Mouse (Mus musculus) limb, embryonic 13.5 days (tissue): ENCODE results near the gene Disp3. TPM values are rescaled to one million over a fixed set of nuclear protein-coding genes. Genes with fewer than 3 reads are reported as not detected.
A peak's percentile ranks its signal among the peaks of the same experiment; 100 is the strongest.

Experiments
- ATAC-seq: fragments of 200-750 bp; cut with Nextera tagmentation; 2 replicates; pipeline ENCODE4 v1.8.0; 2017; ENCODE audit warnings: low read depth, moderate number of reproducible peaks, moderate TSS enrichment; ENCODE audit not compliant: low FRiP score
- H3K27ac ChIP-seq: fragments of 300-500 bp; sonication (generic); 2 replicates; pipeline ENCODE4 v1.5.1; 2015; ENCODE audit warnings: inconsistent platforms, mild to moderate bottlenecking, moderate library complexity
- H3K27me3 ChIP-seq: fragments of 300-500 bp; sonication (generic); 2 replicates; pipeline ENCODE4 v1.6.1; 2015; ENCODE audit warnings: mild to moderate bottlenecking, inconsistent platforms
- H3K36me3 ChIP-seq: fragments of 300-500 bp; sonication (generic); 2 replicates; pipeline ENCODE4 v1.6.1; 2015; ENCODE audit warnings: inconsistent platforms, mild to moderate bottlenecking, moderate library complexity
- H3K4me1 ChIP-seq: fragments of 300-500 bp; sonication (generic); 2 replicates; pipeline ENCODE4 v1.6.1; 2015; ENCODE audit warnings: inconsistent platforms
- H3K4me2 ChIP-seq: fragments of 300-500 bp; sonication (generic); replicated peaks from 2 replicates; pipeline ENCODE4 v1.6.1; 2015; ENCODE audit warnings: inconsistent platforms, mild to moderate bottlenecking, moderate library complexity
- H3K4me3 ChIP-seq: fragments of 300-500 bp; sonication (generic); 2 replicates; pipeline ENCODE4 v1.5.1; 2015; ENCODE audit warnings: moderate library complexity, mild to moderate bottlenecking, inconsistent platforms
- H3K9ac ChIP-seq: fragments of 300-500 bp; sonication (generic); 2 replicates; pipeline ENCODE4 v1.6.1; 2015; ENCODE audit warnings: mild to moderate bottlenecking, inconsistent platforms
- H3K9me3 ChIP-seq: fragments of 300-500 bp; sonication (generic); 2 replicates; pipeline ENCODE4 v1.6.1; 2016; ENCODE audit warnings: inconsistent platforms
- WGBS: fragments of 180-500 bp; shearing (Covaris S2); methylation state at CpG from one replicate; pipeline ENCODE4 v1.1.7; 2015; 5-methylcytosine and 5-hydroxymethylcytosine counted together
- polyA plus RNA-seq: library from polyadenylated mRNA; unstranded; fragments of >200 nt; fragmentation: Nextera tagmentation; extraction: Ambion mirVana; gene quantifications from 2 replicates; pipeline ENCODE4 v1.2.1, GENCODE M21; 2015

Disp3 gene
- polyA plus RNA-seq = 0.13 and 0.32 TPM in 2 replicates

DNA sequence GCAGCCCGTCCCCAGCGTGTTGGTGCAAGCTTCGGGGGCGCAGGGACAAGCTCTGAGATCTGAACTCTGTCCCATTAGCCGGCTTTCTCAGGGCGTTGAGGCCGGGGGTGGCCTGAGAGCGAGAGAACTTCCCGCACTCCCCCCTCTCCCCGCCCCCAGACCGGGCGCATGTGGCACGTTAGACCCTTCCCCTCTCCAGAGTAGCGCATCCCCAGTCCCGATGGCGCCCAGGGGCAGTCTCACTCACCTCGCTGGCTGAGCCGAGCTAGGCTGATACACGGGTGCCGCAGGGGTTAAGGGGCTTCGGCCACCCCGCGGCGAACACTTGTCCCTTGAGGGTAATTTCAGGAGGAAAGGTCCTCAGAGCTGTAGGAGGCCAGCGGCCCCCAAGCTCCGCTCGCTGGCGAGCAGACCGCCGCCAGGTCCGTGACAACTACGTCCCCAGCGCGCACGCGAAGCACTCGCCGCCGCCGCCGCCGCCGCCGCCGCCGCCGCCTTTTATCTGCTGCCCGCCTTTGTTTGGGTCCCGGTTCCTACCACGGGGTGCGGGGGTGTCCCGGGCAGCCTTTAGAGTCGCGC is at the start of gene Disp3:
TSS of gene Disp3 (minus strand) at position 490 of the 579 bp plus-strand sequence.
- Histone ChIP-seq H3K4me2 (peak within 1 kb of the TSS; percentile 70), H3K9me3 (no peaks in the 10 kb centered on the region), H3K27me3 (peaks cover 47% of the 10 kb centered on the region), H3K27ac (no peak within 1 kb of the TSS), H3K4me3 (peak within 1 kb of the TSS; percentile 43), H3K36me3 (no peaks in the 10 kb centered on the region), H3K9ac (no peak within 1 kb of the TSS), H3K4me1 (peaks cover 13% of the 10 kb centered on the region)
- 0 out of 2 replicates have a peak, but pooled peaks have one; percentile 10 for ATAC-seq
- under 1% methylated on average over 46 of the region's 54 CpGs for WGBS

- Histone ChIP-seq H3K4me1 (peaks cover 20% of the 10 kb centered on the region), H3K9me3 (0 out of 2 replicates have a peak, but pooled peaks cover 3% of the 10 kb centered on the region), H3K9ac (no peak overlapping the region), H3K4me3 (no peak overlapping the region), H3K4me2 (no peak overlapping the region), H3K36me3 (no peaks in the 10 kb centered on the region), H3K27ac (no peak overlapping the region), H3K27me3 (0 out of 2 replicates have a peak, but pooled peaks cover under 1% of the 10 kb centered on the region)
- WGBS = 73% methylated on average over 2 of the region's 2 CpGs
- no peak for ATAC-seq
Measured at GRCm38 (mm10) chr4:148330269-148330668, 42.5 kb upstream of the Disp3 start.

DNA sequence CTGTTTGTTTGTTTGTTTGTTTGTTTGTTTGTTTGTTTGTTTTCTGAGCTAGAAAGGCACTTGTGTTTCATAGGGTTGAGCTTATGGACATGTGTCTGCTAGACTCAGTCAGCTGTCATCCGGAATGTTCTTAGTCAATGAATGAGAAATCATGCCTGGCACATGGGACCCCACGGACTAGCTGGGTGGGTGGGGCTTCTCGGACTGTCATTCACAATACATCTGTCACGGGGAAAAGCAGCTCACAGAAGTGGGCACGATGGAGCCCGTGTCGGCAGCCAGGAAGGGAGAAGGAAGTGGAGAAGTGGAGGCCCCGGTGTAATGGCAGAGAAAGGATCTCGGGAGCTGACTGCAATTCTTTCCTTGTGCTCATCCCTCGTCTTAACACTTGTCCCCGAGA is 41.7 kb upstream of the Disp3 start:
- no peak overlapping the region for H3K4me2 ChIP-seq
- H3K27ac ChIP-seq = no peak overlapping the region
- H3K27me3 ChIP-seq = 0 out of 2 replicates have a peak, but pooled peaks cover 2% of the 10 kb centered on the region
- 66% methylated on average over 11 of the region's 11 CpGs for WGBS
- no peaks in the 10 kb centered on the region for H3K36me3 ChIP-seq
- H3K9me3 ChIP-seq = 0 out of 2 replicates have a peak, but pooled peaks cover 3% of the 10 kb centered on the region
- ATAC-seq = no peak
- no peak overlapping the region for H3K9ac ChIP-seq
- peaks cover 23% of the 10 kb centered on the region for H3K4me1 ChIP-seq
- H3K4me3 ChIP-seq = no peak overlapping the region

- WGBS = 82% methylated on average over 1 of the region's 1 CpGs
- H3K27me3 ChIP-seq = peaks cover 7% of the 10 kb centered on the region
Measured at GRCm38 (mm10) chr4:148328237-148328636, 40.5 kb upstream of the Disp3 start.

GRCm38 (mm10) chr4:148327266-148327997 is 39.7 kb upstream of the Disp3 start:
- H3K27ac ChIP-seq = no peak overlapping the region
- 0 out of 2 replicates have a peak, but pooled peaks cover 3% of the 10 kb centered on the region for H3K9me3 ChIP-seq
- H3K4me2 ChIP-seq = peak overlapping the region; percentile 50
- peaks cover 27% of the 10 kb centered on the region for H3K4me1 ChIP-seq
- ATAC-seq = peak; percentile 42; the same call in 1 of the 2 replicates
- no peaks in the 10 kb centered on the region for H3K36me3 ChIP-seq
- 0 out of 2 replicates have a peak overlapping the region, but pooled peaks have one; percentile 18 for H3K4me3 ChIP-seq
- no peak overlapping the region for H3K9ac ChIP-seq
- 7% methylated on average over 19 of the region's 19 CpGs for WGBS
- peaks cover 12% of the 10 kb centered on the region for H3K27me3 ChIP-seq

More at GRCm38 (mm10) chr4:148328237-148328636, 40.5 kb upstream of the Disp3 start:
- no peak overlapping the region for H3K9ac ChIP-seq
- no peaks in the 10 kb centered on the region for H3K36me3 ChIP-seq
- no peak for ATAC-seq
- H3K4me3 ChIP-seq = no peak overlapping the region
- H3K4me1 ChIP-seq = peaks cover 23% of the 10 kb centered on the region
- H3K4me2 ChIP-seq = no peak overlapping the region
- no peak overlapping the region for H3K27ac ChIP-seq
- 0 out of 2 replicates have a peak, but pooled peaks cover 3% of the 10 kb centered on the region for H3K9me3 ChIP-seq

DNA sequence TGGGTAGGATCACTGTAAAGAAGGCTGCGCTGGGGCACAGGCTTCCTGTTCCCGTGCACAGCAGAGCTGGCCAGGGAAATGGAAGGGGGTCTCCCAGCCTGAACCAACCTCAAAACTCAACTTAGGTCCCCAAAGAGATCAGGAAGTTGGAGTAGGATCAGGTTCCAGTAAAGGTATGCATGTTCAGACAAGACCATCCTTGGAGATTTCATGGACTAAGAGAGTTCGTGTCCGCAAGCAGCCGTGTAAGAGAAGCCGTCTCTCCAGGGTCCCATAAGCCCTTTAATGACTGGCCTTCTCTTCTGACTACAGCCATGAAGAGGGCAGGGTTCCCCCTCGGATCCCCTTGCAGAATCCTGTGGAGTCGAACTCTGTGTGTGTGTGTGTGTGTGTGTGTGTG is 39.0 kb upstream of the Disp3 start:
- 30% methylated on average over 8 of the region's 8 CpGs for WGBS
- no peaks in the 10 kb centered on the region for H3K36me3 ChIP-seq
- H3K9me3 ChIP-seq = 0 out of 2 replicates have a peak, but pooled peaks cover 3% of the 10 kb centered on the region
- no peak overlapping the region for H3K9ac ChIP-seq
- H3K4me3 ChIP-seq = no peak overlapping the region
- peaks cover 19% of the 10 kb centered on the region for H3K27me3 ChIP-seq
- ATAC-seq = no peak
- H3K4me2 ChIP-seq = peak overlapping the region; percentile 50; the same call in 1 of the 2 replicates
- no peak overlapping the region for H3K27ac ChIP-seq
- peaks cover 30% of the 10 kb centered on the region for H3K4me1 ChIP-seq

- no peak overlapping the region for H3K4me3 ChIP-seq
- H3K4me2 ChIP-seq = no peak overlapping the region
- H3K27me3 ChIP-seq = peaks cover 27% of the 10 kb centered on the region
- ATAC-seq = no peak
- 92% methylated on average over 3 of the region's 3 CpGs for WGBS
- H3K9me3 ChIP-seq = 0 out of 2 replicates have a peak, but pooled peaks cover 3% of the 10 kb centered on the region
- no peak overlapping the region for H3K27ac ChIP-seq
- H3K4me1 ChIP-seq = peaks cover 30% of the 10 kb centered on the region
- H3K36me3 ChIP-seq = no peaks in the 10 kb centered on the region
- H3K9ac ChIP-seq = no peak overlapping the region
Measured at GRCm38 (mm10) chr4:148325951-148326350, 38.2 kb upstream of the Disp3 start.

DNA sequence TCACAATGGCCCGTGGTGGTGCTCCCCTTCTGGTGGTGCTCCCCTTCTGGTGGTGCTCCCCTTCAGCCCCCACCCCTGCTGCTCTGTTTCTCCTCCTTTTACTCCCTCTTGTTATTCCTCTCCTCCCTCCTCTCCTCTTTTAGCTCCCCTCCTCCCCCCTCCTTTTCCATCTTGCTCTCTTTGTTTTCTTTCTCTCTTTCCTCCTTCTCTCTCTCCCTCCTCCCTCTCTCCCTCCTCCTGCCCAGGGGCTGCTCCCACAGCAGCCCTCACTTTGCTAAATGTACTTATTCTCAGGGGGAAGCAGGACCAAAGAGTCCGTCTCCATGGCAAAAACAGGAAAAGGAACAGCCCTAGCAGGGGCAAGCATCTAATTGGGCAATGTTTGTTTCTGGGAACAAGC is 37.3 kb upstream of the Disp3 start:
- Histone ChIP-seq H3K27me3 (peaks cover 29% of the 10 kb centered on the region), H3K4me1 (peaks cover 30% of the 10 kb centered on the region), H3K4me3 (no peak overlapping the region), H3K9me3 (0 out of 2 replicates have a peak, but pooled peaks cover 3% of the 10 kb centered on the region), H3K4me2 (no peak overlapping the region), H3K27ac (no peak overlapping the region), H3K36me3 (no peaks in the 10 kb centered on the region), H3K9ac (no peak overlapping the region)
- ATAC-seq = no peak
- WGBS = 11% methylated on average over 2 of the region's 2 CpGs

- no peak for ATAC-seq
Measured at GRCm38 (mm10) chr4:148322152-148322551, 34.4 kb upstream of the Disp3 start.

DNA sequence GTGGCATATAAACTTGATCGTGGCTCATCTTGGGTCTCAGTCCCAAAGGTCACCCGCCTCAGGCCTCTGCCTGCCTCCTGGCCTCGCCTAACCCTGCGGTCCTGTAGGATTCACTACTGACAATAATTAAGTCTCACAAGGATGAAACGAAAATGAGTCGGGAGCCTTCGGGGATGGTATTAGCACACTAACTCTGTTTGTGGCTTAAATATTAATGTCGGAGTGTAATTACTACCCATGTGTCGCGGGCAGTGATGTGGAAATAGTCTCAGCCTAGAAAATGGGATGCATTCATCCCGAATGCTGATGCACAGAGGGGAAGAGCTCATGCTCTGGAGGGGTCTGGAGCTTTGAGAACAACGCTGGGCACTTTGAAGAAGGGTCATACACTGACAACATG is 31.6 kb upstream of the Disp3 start:
- Histone ChIP-seq H3K27me3 (peaks cover 40% of the 10 kb centered on the region), H3K9ac (no peak overlapping the region), H3K27ac (no peak overlapping the region), H3K9me3 (no peaks in the 10 kb centered on the region), H3K36me3 (no peaks in the 10 kb centered on the region), H3K4me1 (peaks cover 10% of the 10 kb centered on the region), H3K4me2 (no peak overlapping the region), H3K4me3 (no peak overlapping the region)
- WGBS = 89% methylated on average over 12 of the region's 12 CpGs
- no peak for ATAC-seq

More at GRCm38 (mm10) chr4:148322152-148322551, 34.4 kb upstream of the Disp3 start:
- Histone ChIP-seq H3K4me2 (no peak overlapping the region), H3K9me3 (no peaks in the 10 kb centered on the region), H3K9ac (no peak overlapping the region), H3K27ac (no peak overlapping the region), H3K36me3 (no peaks in the 10 kb centered on the region), H3K27me3 (peaks cover 29% of the 10 kb centered on the region), H3K4me1 (peaks cover 23% of the 10 kb centered on the region), H3K4me3 (no peak overlapping the region)
- 24% methylated on average over 10 of the region's 10 CpGs for WGBS

DNA sequence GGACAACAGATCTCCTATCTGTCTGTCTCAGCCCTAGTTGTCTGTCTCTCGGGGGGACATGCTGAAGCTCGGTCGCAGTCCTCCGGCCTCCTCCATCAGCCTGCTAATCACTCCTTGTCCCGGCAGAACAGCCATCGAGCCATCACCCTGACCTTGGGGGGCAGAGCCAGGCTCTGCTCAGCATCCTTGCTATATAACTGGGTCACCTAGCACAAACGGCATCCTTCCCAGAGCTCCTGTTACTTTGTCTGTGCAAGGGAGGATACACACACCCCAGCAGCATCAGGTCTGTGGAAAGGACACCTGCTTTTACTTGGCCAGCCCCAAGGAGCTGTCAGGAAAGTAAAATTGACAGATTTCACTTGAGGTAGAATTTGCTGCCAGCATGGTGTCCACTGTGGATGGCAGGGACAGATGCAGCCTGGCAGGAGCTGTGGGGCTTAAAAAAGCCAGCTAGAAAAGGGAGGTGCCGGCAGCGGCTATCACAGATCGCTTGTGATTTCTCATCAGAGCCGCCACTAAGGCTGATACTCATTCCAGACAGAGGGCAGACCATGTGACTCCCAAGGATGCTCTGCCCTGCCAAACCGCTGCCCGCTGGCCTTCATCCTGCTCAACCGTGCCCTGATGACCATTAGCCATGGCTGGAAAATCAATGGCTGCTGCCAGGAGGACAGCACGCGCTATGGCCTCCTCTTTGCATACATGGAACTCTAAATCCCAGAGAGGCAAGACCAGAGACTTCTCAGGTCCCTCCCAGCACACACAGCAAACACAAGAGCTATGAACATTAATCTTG is 27.8 kb upstream of the Disp3 start:
- 0 out of 2 replicates have a peak, but pooled peaks cover 5% of the 10 kb centered on the region for H3K4me1 ChIP-seq
- 78% methylated on average over 16 of the region's 16 CpGs for WGBS
- no peak overlapping the region for H3K27ac ChIP-seq
- H3K36me3 ChIP-seq = no peaks in the 10 kb centered on the region
- no peaks in the 10 kb centered on the region for H3K9me3 ChIP-seq
- no peak overlapping the region for H3K4me2 ChIP-seq
- H3K9ac ChIP-seq = no peak overlapping the region
- no peak overlapping the region for H3K4me3 ChIP-seq
- peaks cover 21% of the 10 kb centered on the region; the same call in 1 of the 2 replicates for H3K27me3 ChIP-seq
- ATAC-seq = no peak
